Comparison of ENCODE assay signal across 8 mouse cellular contexts in the genomic region with DNA sequence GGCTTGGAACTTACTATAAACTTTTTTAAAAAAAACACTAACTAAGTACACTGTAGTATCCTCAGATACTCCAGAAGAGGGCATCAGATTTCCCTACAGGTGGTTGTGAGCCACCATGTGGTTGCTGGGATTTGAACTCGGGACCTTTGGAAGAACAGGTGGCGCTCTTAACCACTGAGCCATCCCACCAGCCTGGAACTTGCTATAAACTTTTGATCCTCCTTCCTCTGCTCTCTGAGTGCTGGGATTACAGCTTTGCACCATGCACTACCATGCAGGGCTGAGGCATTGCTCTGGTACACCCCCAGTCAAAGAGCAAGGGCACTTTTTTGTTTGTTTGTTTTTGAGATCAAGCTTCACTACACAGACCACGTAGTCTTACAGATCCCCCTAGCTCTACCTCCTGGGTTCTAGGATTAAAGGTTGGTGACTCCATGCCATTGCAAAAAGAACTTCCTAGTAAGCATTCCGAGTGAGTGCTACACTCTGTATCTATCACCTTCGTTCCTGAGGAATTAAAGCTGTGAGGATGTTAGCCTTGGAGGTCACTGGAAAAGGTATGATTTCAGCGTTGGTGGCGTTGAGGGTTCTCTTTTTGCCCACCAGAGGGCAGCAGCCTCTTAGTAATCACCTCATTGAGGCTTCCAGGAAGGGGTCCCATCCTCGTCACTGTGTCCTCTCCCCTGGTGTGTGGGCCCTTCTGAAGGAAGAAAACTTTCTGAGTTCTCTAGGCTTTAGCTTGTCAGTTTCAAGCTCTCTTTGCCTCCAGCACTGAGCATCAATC. TPM values are rescaled to one million over a fixed set of nuclear protein-coding genes. Genes with fewer than 3 reads are reported as not detected.
DNase-seq lines count a peak whose midpoint lies in the region; ATAC-seq and TF ChIP-seq lines count a peak whose summit lies in the region.

No protein-coding gene starts in this region.

- H3K4me1 ChIP-seq in forebrain, postnatal 0 days (ENCODE audit: insufficient read depth) = no peaks in the 10 kb centered on the region
- H3K4me1 ChIP-seq in kidney, postnatal 0 days (replicated peaks; ENCODE audit: insufficient read depth, low read length) = peaks cover 3% of the 10 kb centered on the region; the same call in 1 of the 2 replicates
- no peaks in the 10 kb centered on the region for H3K4me1 ChIP-seq in lung, postnatal 0 days (ENCODE audit: insufficient read depth, low read depth, low read length)

- no peak overlapping the region for H3K27ac ChIP-seq in forebrain, postnatal 0 days (ENCODE audit: low read depth, low read length)
- no peak overlapping the region for H3K27ac ChIP-seq in kidney, postnatal 0 days
- H3K27ac ChIP-seq in lung, postnatal 0 days (ENCODE audit: low read length) = no peak overlapping the region

- no peak overlapping the region for H3K4me3 ChIP-seq in forebrain, postnatal 0 days (ENCODE audit: low read depth, low read length)
- H3K4me3 ChIP-seq in kidney, postnatal 0 days (replicated peaks; ENCODE audit: low read depth, low read length) = no peak overlapping the region
- H3K4me3 ChIP-seq in lung, postnatal 0 days (ENCODE audit: low read depth, low read length) = no peak overlapping the region

- ATAC-seq in forebrain, postnatal 0 days = peak; percentile 73
- 0 out of 2 replicates have a peak, but pooled peaks have one; percentile 47 for ATAC-seq in kidney, postnatal 0 days (replicated peaks; ENCODE audit: low FRiP score, low read depth)
- ATAC-seq in lung, postnatal 0 days = no peak

- H3K36me3 ChIP-seq in forebrain, postnatal 0 days (ENCODE audit: insufficient read depth) = no peaks in the 10 kb centered on the region
- H3K36me3 ChIP-seq in kidney, postnatal 0 days (ENCODE audit: insufficient read depth, low read length) = no peaks in the 10 kb centered on the region
- H3K36me3 ChIP-seq in lung, postnatal 0 days (ENCODE audit: insufficient read depth, low read length) = no peaks in the 10 kb centered on the region

- peak; percentile 93 for TF ChIP-seq CTCF in forebrain, postnatal 0 days (IDR thresholded peaks at IDR 0.05; ENCODE audit: low read depth)
- peak; percentile 96 for TF ChIP-seq CTCF in kidney, postnatal 0 days (IDR thresholded peaks at IDR 0.05; ENCODE audit: low read depth)
- peak; percentile 89 for TF ChIP-seq CTCF in lung, postnatal 0 days (IDR thresholded peaks at IDR 0.05)

- no peaks in the 10 kb centered on the region for H3K9me3 ChIP-seq in forebrain, postnatal 0 days (ENCODE audit: low read length)
- no peaks in the 10 kb centered on the region for H3K9me3 ChIP-seq in kidney, postnatal 0 days (replicated peaks; ENCODE audit: low read length)
- H3K9me3 ChIP-seq in lung, postnatal 0 days (ENCODE audit: low read length) = no peaks in the 10 kb centered on the region

- no peak for TF ChIP-seq EP300 in lung, postnatal 0 days (IDR thresholded peaks at IDR 0.05)

- H3K9ac ChIP-seq in forebrain, postnatal 0 days = no peak overlapping the region
- no peak overlapping the region for H3K9ac ChIP-seq in kidney, postnatal 0 days (ENCODE audit: low read depth, low read length)
- no peak overlapping the region for H3K9ac ChIP-seq in lung, postnatal 0 days (replicated peaks; ENCODE audit: low read depth)

- WGBS in forebrain, postnatal 0 days = 34% methylated on average over 8 of the region's 8 CpGs
- 28% methylated on average over 8 of the region's 8 CpGs for WGBS in kidney, postnatal 0 days
- 25% methylated on average over 8 of the region's 8 CpGs for WGBS in lung, postnatal 0 days

- no peaks in the 10 kb centered on the region for H3K27me3 ChIP-seq in forebrain, postnatal 0 days (ENCODE audit: insufficient read depth, low read length)
- H3K27me3 ChIP-seq in kidney, postnatal 0 days (ENCODE audit: insufficient read depth, low read length) = no peaks in the 10 kb centered on the region
- no peaks in the 10 kb centered on the region for H3K27me3 ChIP-seq in lung, postnatal 0 days (replicated peaks; ENCODE audit: insufficient read depth, low read length)

- no peak overlapping the region for H3K4me2 ChIP-seq in forebrain, postnatal 0 days (ENCODE audit: low read depth)
- H3K4me2 ChIP-seq in kidney, postnatal 0 days (ENCODE audit: low read length) = no peak overlapping the region
- H3K4me2 ChIP-seq in lung, postnatal 0 days (replicated peaks; ENCODE audit: low read depth, low read length) = no peak overlapping the region

- peak; percentile 32 to 84 for DNase-seq in adrenal gland, adult (ENCODE audit: inconsistent age in 2 of 2, low spot score in 1 of 2)
- no peak for DNase-seq in adrenal gland, adult 8-10 months
- DNase-seq in CD8-positive naive resting alpha-beta T cell, adult 2 months (ENCODE audit: low read depth in 2 of 2, low spot score in 2 of 2) = peak; percentile 35 to 37
- peak; percentile 20 for DNase-seq in c-Kit-positive CD71-positive TER-119-negative erythroid progenitor cells, embryonic 14.5 days (ENCODE audit: low read depth)
- peak; percentile 85 for DNase-seq in forebrain, postnatal 0 days
- DNase-seq in kidney, postnatal 0 days (ENCODE audit: low spot score) = peak; percentile 85
- DNase-seq in lung, postnatal 0 days (ENCODE audit: low spot score) = peak; percentile 69
- DNase-seq in right cerebral cortex, adult 18-20 months = peak; percentile 26

RNA-seq across cellular contexts. Expression of a gene that starts 9.5 kb away (rescaled TPM):
- 10 to 100 TPM; 17.6 to 23.7 (median 20.0) TPM for total RNA-seq in adrenal gland, adult 8-10 months (2022)
- 36.6 and 38.2 TPM in 2 replicates for total RNA-seq in forebrain, postnatal 0 days (2014; rRNA removed)
- 10.1 and 19.0 TPM in 2 replicates for polyA plus RNA-seq in forebrain, postnatal 0 days (2015; fragmentation: Nextera tagmentation; extraction: Ambion mirVana)
- polyA plus RNA-seq in kidney, postnatal 0 days (2015; fragmentation: Nextera tagmentation; extraction: Ambion mirVana) = 1.3 and 1.9 TPM in 2 replicates
- 2.6 and 3.0 TPM in 2 replicates for polyA plus RNA-seq in lung, postnatal 0 days (2015; fragmentation: Nextera tagmentation; extraction: Ambion mirVana)

RNA-seq across cellular contexts. Expression of a gene that starts 43.4 kb away (rescaled TPM):
- total RNA-seq in adrenal gland, adult 8-10 months (2022) = 1 to 10 TPM in 3 of 4 experiments, under 1 TPM in 1; 0.44 to 1.8 (median 1.0) TPM
- 3.5 and 4.2 TPM in 2 replicates for total RNA-seq in forebrain, postnatal 0 days (2014; rRNA removed)
- 2.3 and 3.0 TPM in 2 replicates for polyA plus RNA-seq in forebrain, postnatal 0 days (2015; fragmentation: Nextera tagmentation; extraction: Ambion mirVana)
- 13.3 and 18.0 TPM in 2 replicates for polyA plus RNA-seq in kidney, postnatal 0 days (2015; fragmentation: Nextera tagmentation; extraction: Ambion mirVana)
- 3.2 and 3.5 TPM in 2 replicates for polyA plus RNA-seq in lung, postnatal 0 days (2015; fragmentation: Nextera tagmentation; extraction: Ambion mirVana)
